Mouse (Mus musculus): Measurements from ENCODE around the gene Ccdc12. TPM values are rescaled to one million over a fixed set of nuclear protein-coding genes. Genes with fewer than 3 reads are reported as not detected.

Ccdc12 gene
- total RNA-seq, 2 experiments from 2014 or later: 79.8 to 88.6 TPM

GRCm38 (mm10) chr9:110743456-110744323 is 87.4 kb downstream of the Ccdc12 start:
- DNase-seq: peak; percentile 64

DNA sequence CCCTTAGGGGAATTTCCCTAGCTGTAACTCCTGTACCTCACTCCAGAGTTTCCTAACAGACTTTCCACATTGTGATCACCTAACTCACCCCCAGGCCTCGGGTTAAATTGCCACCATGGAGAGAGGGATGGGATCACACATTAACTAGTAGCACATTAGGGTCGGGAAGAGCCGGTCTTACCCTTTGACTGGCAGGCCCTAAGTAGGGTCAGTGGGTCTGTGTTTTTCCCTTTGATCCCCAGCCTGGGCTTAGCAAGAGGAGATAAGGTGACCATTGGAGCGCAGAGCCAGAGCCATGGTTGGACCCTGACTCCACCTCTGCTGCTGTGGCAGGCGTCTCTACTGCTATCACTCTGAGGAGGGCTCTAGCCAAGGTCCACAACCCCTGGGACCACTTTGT is 89.4 kb downstream of the Ccdc12 start:
- no peak for DNase-seq

DNA sequence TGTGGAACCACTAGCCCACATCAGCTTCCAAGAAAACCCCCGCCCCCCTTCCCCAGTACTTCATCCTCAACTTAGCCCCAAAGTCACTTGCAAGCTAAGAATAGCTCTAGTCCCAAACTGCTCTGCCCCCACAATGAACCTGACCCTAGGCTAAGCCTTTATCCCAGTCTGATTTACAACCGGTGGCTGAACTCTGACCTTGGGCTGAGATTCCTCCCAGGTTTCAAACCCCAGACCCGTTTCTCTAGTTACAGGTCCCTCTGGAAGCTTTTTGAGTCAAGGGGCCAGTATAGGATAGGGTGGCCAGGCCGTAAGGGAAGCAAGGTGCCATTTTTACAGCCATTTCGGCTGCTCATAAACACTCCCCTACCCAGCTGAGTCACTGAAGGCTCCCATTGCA is 89.9 kb downstream of the Ccdc12 start:
- no peak for DNase-seq

DNA sequence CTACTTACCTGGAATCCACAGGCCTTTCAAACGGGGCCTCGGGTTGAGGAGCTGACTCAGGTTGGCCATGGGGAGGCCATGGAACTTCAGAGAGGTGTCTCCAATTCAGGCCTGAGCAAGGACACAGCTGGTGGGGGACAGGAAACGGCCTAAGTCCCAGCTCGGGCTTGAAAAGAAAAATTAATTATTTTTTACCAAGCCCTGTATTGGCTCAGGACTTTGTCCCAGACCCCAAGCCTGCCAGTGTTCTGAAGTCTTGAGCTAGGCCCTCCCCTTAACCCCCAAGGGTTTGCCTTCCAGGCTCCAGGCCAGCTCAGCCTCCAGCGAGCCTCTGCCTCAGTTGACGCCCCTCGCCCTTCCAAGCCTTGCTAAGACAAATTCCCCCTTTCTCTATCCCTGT is 90.7 kb downstream of the Ccdc12 start, which contains the start of gene Pth1r:
TSS of gene Pth1r (minus strand) at position 185 of the 400 bp plus-strand sequence.
- no peak for DNase-seq

- DNase-seq: no peak
Measured at GRCm38 (mm10) chr9:110748451-110748850, 92.1 kb downstream of the Ccdc12 start.

- no peak for DNase-seq
Measured at GRCm38 (mm10) chr9:110750404-110751187, 94.3 kb downstream of the Ccdc12 start.

DNA sequence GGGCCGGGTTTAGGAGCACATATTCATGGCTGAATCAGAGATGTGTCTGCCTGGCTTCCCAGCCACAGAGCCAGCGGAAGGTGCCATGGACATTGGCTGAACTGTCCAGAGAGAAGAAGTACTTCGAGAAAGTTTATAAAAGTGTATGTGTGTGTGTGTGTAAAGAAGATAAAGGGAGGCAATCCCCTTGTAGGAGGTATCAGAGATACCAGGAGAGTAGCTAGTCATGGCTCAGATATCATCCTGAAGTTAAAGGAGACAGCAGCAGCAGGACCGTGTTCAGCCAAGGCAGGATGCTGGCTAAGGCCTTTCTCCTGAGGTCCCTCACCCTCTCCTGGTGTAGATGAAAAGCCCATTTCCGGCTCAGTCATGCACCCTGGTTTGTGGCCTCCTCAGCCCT is 95.1 kb downstream of the Ccdc12 start:
- DNase-seq: no peak

- DNase-seq: no peak
Measured at GRCm38 (mm10) chr9:110752917-110753435, 96.7 kb downstream of the Ccdc12 start.

- DNase-seq: no peak
Measured at GRCm38 (mm10) chr9:110753773-110754172, 97.5 kb downstream of the Ccdc12 start.

DNA sequence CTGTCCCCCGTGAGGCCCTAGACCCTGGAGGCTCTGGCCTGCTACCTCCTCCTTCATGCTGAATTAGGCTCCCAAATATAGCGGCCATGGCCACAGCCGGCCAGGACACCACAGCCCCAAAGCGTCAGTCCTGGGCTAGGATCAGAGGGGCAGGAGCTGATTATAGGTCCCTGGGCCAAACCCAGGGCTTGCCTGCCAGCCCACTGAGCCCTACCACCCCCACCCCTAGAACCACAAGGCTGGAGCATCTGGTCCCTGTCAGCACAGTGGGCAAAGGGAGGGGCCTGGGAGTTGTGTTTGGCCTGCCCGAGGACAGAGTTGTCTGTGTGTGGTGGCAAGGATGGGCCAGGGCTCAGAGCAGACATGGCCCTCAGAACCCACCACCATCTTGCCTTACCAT is 101.5 kb downstream of the Ccdc12 start:
- no peak for DNase-seq

- DNase-seq: peak; percentile 89
Measured at GRCm38 (mm10) chr9:110758605-110759004, 102.3 kb downstream of the Ccdc12 start.

DNA sequence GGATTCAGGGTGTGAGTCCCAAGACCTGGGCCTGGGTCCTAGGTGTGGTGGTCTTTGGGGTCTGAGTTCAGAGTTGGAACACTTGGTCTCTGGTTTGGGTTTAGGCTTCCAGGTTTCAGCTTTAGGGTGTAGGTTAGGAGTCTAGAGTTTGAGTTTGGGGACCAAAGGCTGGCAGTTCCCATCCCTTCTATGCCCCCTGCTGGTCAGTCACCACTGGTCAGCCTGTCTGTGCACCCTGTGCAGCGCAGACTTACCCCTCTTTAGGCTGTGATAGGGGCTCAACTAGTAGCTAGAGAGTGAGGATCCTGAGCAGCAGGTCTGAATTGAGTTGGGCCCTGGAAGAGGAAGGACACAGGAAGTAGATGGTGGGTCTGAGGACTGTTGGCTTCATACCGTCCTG is 103.0 kb downstream of the Ccdc12 start:
- DNase-seq: peak; percentile 85

DNA sequence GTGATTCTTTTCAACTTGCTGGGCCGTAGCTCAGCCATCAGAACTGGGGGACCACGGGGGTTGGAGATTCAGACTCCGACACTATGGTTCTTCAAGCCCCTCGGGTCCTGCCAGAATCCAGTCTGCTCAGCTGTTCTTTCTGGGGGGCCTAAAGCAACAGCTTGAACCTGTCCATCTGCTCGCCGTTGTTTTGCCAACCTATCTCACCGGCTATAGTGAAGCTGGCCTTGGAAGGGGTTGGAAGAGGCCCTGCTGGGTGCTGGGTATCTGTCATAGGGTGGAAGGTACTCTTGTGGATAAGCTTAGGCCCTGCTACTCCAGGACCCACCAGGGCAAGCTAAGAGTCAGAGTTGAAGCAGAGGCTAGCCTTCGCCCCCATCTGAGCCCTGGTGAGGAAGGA is 104.6 kb downstream of the Ccdc12 start:
- no peak for DNase-seq

Small RNA genes lying within 50 kb of the gene (microRNA-seq; reads per million reads assigned to microRNA genes)
- gene Mir8107: 0 reads per million in 2 experiments

Other genes with a start within 250 kb of the Ccdc12 start
- gene Ptpn23, start 248.3 kb upstream of the Ccdc12 start, total RNA-seq (2021): 10 to 100 TPM; 32.4 to 33.7 TPM
- 1 to 10 TPM; 1.8 to 3.2 TPM for gene Ngp, start 236.8 kb upstream of the Ccdc12 start, total RNA-seq (2021)
- gene Klhl18, start 179.8 kb upstream of the Ccdc12 start, total RNA-seq (2021): 10 to 100 TPM; 11.2 to 12.9 TPM
- gene Kif9, start 179.5 kb upstream of the Ccdc12 start, total RNA-seq (2021): under 1 TPM; 0.20 to 0.29 TPM
- gene Setd2, start 123.9 kb upstream of the Ccdc12 start, total RNA-seq (2021): 10 to 100 TPM; 63.1 to 69.2 TPM
- 1 to 10 TPM; 4.2 to 4.6 TPM for gene Nradd, start 32.1 kb upstream of the Ccdc12 start, total RNA-seq (2021)
- 1 to 10 TPM; 7.4 to 8.6 TPM for gene Nbeal2, start 2.3 kb upstream of the Ccdc12 start, total RNA-seq (2021)
- gene Myl3, start 85.4 kb downstream of the Ccdc12 start, total RNA-seq (2021): 1,000 to 10,000 TPM; 8,328 to 9,816 TPM
- 10 to 100 TPM; 16.4 to 19.3 TPM for gene Pth1r, start 90.6 kb downstream of the Ccdc12 start, total RNA-seq (2021)
- not detected for gene Prss42, start 141.7 kb downstream of the Ccdc12 start, total RNA-seq (2021)
- not detected for gene Prss44, start 157.5 kb downstream of the Ccdc12 start, total RNA-seq (2021)
- not detected for gene Prss43, start 170.2 kb downstream of the Ccdc12 start, total RNA-seq (2021)
- gene Prss45, start 178.1 kb downstream of the Ccdc12 start, total RNA-seq (2021): under 1 TPM in 1 of 2 experiments, not detected in 1; 0.45 TPM
- not detected for gene Prss46, start 188.0 kb downstream of the Ccdc12 start, total RNA-seq (2021)
- gene Prss50, start 201.5 kb downstream of the Ccdc12 start, total RNA-seq (2021): not detected
- gene Als2cl, start 223.4 kb downstream of the Ccdc12 start, total RNA-seq (2021): 10 to 100 TPM; 14.4 to 16.3 TPM
- gene Tmie, start 223.6 kb downstream of the Ccdc12 start, total RNA-seq (2021): under 1 TPM; 0.43 to 0.45 TPM

Data from heart, postnatal 4 days (tissue).